Mouse (Mus musculus): Measurements from ENCODE around the gene Tmem110. TPM values are rescaled to one million over a fixed set of nuclear protein-coding genes. Genes with fewer than 3 reads are reported as not detected.

The Tmem110 gene
- polyA plus RNA-seq, 1 experiment from 2014 or later: 24.4 TPM

DNA sequence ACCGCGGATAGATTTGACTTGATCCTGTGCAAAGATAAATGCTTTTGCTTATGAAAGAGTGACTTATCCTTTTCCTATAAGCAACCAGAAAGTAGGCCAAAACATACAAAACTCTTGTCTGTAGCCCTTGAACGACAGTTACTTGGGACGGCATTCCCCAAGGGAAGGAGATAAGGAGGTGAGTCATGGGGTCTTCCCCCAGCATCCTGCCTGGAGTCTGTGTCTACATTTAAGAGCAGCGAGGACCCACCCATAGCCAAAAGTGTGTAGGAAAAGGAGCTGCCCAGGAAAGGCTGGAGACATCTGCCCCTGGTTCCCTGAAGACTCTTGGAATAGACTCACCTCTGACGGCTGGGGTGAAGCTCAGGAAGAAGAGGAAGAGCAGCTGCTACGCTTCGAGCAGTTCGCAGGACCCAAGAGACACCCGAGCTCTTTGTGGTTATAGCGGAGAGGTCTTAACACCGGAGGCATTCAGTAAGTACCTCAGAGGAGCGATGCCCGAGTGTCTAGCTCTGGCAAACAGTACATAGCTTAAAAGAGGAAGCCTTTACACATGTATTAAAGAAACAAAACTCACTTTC lies 12.1 kb downstream of the Tmem110 start:
- 95% methylated on average over 14 of the region's 14 CpGs for WGBS
- no peak overlapping the region for H3K27ac ChIP-seq (replicated peaks)
- H3K27me3 ChIP-seq (ENCODE audit: low read depth, poor library complexity, severe bottlenecking): no peaks in the 10 kb centered on the region
- no peak overlapping the region for H3K4me3 ChIP-seq
- no peaks in the 10 kb centered on the region for H3K9me3 ChIP-seq (replicated peaks)
- H3K36me3 ChIP-seq: peaks cover 35% of the 10 kb centered on the region
- no peaks in the 10 kb centered on the region for H3K4me1 ChIP-seq
- no peak for DNase-seq (ENCODE audit: low spot score)

DNA sequence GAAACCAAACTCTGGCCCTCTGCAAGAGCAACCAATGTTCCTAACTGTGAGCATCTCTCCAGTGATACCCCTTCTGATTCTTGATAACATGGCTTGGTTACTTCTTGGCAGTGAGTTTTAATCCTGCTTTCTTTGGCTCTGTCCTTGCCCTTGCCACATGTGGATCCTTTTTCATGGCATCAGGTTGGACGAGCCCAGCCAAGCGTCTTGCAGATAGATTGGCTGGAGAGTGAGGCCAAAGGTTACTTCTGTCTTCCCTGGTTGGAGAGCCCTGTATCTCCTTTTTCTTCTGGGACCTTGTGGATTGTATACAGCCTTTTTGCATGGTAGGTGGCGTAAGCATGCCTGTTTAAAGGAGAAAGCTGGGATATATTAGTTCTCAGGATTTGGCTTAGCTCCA lies 18.3 kb downstream of the Tmem110 start:
- no peak for DNase-seq (ENCODE audit: low spot score)
- no peaks in the 10 kb centered on the region for H3K9me3 ChIP-seq (replicated peaks)
- 90% methylated on average over 3 of the region's 3 CpGs for WGBS
- peaks cover 17% of the 10 kb centered on the region for H3K36me3 ChIP-seq
- no peak overlapping the region for H3K4me3 ChIP-seq
- H3K27me3 ChIP-seq (ENCODE audit: low read depth, poor library complexity, severe bottlenecking): no peaks in the 10 kb centered on the region
- no peak overlapping the region for H3K27ac ChIP-seq (replicated peaks)
- no peaks in the 10 kb centered on the region for H3K4me1 ChIP-seq

DNA sequence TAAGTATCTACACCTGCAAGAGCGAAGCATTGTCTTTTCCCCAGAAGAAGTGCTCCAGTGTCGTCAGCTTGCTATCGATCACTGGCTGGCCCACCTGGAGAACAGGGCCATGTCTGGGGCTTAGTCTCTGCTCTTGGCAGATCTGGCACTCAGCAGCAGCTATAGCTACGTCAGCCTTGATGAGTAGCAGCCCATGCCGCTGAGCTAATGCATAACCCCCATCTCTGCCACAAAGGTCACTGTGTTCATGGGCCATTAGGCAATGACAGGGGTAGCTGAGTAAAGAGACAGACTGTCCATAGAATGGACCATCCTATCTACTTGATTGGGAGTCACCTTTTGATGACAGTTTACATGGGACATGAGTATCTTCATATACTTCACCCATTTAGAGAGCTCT lies 25.1 kb downstream of the Tmem110 start:
- H3K4me1 ChIP-seq: no peaks in the 10 kb centered on the region

DNA sequence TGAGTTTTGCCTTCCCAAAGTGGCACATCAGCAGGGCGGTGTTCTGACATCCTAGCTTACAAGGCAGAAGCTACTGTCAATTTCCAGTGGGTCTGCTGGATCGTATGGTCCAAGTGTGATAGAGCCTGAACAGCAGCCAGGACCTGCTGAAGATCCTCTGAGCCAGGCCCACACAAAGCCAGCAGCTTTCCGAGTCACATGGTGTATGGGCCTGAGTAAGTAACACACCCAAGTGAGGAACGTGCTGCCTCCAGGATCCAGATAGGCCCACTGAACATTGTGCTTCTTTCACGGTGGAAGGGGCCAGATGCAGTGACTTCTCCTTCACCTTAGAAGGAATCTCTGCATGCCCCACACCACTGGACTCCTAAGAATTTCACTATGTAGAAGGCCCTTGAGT lies 26.9 kb downstream of the Tmem110 start:
- H3K4me1 ChIP-seq: no peaks in the 10 kb centered on the region
- no peak overlapping the region for H3K4me3 ChIP-seq
- no peaks in the 10 kb centered on the region for H3K36me3 ChIP-seq
- 91% methylated on average over 5 of the region's 5 CpGs for WGBS
- H3K27me3 ChIP-seq (ENCODE audit: low read depth, poor library complexity, severe bottlenecking): no peaks in the 10 kb centered on the region
- no peak overlapping the region for H3K27ac ChIP-seq (replicated peaks)
- no peaks in the 10 kb centered on the region for H3K9me3 ChIP-seq (replicated peaks)
- DNase-seq (ENCODE audit: low spot score): no peak

More for the DNA sequence above, 25.1 kb downstream of the Tmem110 start:
- no peak for DNase-seq (ENCODE audit: low spot score)
- Histone ChIP-seq H3K27ac (replicated peaks) (no peak overlapping the region), H3K36me3 (0 out of 2 replicates have a peak, but pooled peaks cover 3% of the 10 kb centered on the region), H3K9me3 (replicated peaks) (no peaks in the 10 kb centered on the region), H3K27me3 (ENCODE audit: low read depth, poor library complexity, severe bottlenecking) (no peaks in the 10 kb centered on the region), H3K4me3 (no peak overlapping the region)
- 95% methylated on average over 5 of the region's 5 CpGs for WGBS

DNA sequence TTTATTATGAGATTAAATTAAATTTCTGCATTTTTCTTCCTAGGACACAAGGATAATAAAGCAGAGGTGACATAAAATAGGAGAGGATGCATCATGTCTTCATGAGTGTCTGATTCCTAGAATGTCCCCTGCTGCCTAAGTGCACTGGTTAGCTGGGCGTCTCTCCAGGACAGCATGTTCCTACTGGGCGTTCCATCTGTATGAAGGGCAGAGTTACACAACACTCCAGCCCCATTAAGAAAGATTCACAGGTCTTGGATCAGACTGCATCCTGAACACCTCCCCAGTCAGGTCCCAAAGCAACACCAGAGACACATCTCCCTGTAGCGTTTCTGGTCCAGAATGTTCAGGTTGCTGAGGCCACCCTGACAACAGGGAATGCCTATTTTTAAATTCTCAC lies 29.9 kb downstream of the Tmem110 start:
- no peak for DNase-seq (ENCODE audit: low spot score)
- WGBS: 94% methylated on average over 3 of the region's 3 CpGs
- Histone ChIP-seq H3K4me1 (no peaks in the 10 kb centered on the region), H3K9me3 (replicated peaks) (no peaks in the 10 kb centered on the region), H3K27me3 (ENCODE audit: low read depth, poor library complexity, severe bottlenecking) (no peaks in the 10 kb centered on the region), H3K27ac (replicated peaks) (no peak overlapping the region), H3K4me3 (no peak overlapping the region), H3K36me3 (no peaks in the 10 kb centered on the region)

DNA sequence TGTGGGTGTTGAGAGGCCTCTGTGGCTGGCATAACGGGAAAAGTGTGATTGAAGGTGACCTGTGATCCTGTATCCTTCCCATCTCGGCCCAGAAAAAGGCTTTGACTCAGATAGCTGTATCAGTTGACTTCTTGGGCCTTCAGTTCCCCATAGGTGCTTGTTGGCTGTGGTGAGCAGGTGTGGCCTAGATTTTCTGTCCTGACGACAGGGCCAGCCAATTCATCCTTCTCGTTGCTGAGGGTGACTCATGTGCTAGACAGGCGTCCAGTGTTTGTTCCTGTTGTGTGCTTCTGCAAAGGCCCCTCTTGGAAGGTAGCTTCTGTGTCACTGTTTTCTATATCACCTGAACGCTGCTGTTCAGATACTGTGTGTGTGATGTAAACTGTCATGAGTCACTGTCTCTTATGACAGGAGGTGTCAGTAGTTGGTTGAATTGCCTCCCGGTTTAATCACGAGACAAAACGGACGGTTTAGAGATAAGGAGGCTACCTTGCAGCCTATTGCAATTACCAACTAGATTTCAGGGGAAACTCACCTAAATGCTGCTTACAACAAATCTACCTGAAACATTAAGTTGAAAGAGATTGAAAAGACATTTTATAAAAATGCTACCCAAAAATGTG lies 31.6 kb downstream of the Tmem110 start:
- Histone ChIP-seq H3K9me3 (replicated peaks) (no peaks in the 10 kb centered on the region), H3K27ac (replicated peaks) (no peak overlapping the region), H3K36me3 (no peaks in the 10 kb centered on the region), H3K4me1 (no peaks in the 10 kb centered on the region), H3K27me3 (ENCODE audit: low read depth, poor library complexity, severe bottlenecking) (no peaks in the 10 kb centered on the region), H3K4me3 (no peak overlapping the region)
- DNase-seq (ENCODE audit: low spot score): no peak
- WGBS: 92% methylated on average over 10 of the region's 10 CpGs

DNA sequence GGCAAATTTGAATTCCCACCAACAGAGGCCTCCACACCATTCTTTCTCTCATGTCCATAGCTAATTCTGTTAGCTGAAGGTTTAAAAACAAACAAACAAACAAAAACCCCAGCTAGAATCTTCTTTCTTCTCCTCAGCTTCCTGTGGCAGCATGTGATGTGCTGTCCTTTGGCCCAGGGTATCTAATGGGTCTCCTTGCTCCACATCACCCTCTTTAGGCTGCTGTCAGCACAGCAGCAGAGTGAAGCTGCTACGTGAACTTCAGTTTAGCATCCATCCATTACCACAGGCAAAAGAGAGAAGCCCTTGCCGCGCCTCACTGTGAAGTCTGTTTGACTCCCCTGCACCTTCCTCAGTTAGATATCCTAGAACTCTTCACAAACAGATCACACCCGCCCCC lies 32.6 kb downstream of the Tmem110 start:
- Histone ChIP-seq H3K9me3 (replicated peaks) (no peaks in the 10 kb centered on the region), H3K4me1 (no peaks in the 10 kb centered on the region), H3K27me3 (ENCODE audit: low read depth, poor library complexity, severe bottlenecking) (no peaks in the 10 kb centered on the region), H3K36me3 (no peaks in the 10 kb centered on the region), H3K4me3 (no peak overlapping the region), H3K27ac (replicated peaks) (no peak overlapping the region)
- WGBS: 83% methylated on average over 4 of the region's 4 CpGs
- DNase-seq (ENCODE audit: low spot score): no peak

DNA sequence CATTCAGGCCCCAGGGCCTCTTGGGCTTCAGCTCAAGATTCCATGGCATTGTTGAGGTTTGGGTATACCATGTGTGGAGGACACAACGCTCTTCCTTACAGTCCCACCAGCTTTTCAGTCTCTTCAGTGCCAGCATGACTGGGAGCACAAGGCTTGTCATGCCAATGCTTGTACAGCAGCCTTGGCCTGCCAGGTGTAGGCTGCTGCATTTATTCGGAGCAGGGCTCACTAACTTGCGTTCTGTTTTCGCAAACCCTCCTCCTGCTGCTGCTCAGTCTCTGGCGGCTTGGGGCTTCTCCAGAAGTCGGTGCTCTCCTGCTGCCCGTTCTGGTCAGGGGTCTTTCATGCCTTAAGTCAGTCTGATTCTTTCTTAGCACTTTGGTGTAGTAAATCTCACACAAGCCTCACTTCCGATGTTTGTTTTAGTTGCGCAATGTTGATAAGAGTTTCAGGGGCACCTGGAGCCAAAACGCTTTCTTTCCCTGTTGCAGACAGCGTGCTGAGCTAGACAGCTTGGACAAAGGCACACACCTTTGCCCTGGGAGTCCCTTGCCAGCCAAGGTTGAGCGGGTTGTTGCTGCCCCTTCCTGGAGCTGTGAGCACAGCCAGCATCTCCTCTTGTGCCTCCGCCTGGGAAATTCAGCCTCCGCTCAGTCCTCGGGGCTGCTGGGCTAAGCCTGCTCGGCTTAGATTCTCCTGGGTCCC lies 36.2 kb downstream of the Tmem110 start:
- no peaks in the 10 kb centered on the region for H3K9me3 ChIP-seq (replicated peaks)
- H3K27ac ChIP-seq (replicated peaks): no peak overlapping the region
- no peaks in the 10 kb centered on the region for H3K27me3 ChIP-seq (ENCODE audit: low read depth, poor library complexity, severe bottlenecking)
- 82% methylated on average over 16 of the region's 16 CpGs for WGBS
- no peaks in the 10 kb centered on the region for H3K4me1 ChIP-seq
- no peak for DNase-seq (ENCODE audit: low spot score)
- no peak overlapping the region for H3K4me3 ChIP-seq
- H3K36me3 ChIP-seq: peaks cover 15% of the 10 kb centered on the region

DNA sequence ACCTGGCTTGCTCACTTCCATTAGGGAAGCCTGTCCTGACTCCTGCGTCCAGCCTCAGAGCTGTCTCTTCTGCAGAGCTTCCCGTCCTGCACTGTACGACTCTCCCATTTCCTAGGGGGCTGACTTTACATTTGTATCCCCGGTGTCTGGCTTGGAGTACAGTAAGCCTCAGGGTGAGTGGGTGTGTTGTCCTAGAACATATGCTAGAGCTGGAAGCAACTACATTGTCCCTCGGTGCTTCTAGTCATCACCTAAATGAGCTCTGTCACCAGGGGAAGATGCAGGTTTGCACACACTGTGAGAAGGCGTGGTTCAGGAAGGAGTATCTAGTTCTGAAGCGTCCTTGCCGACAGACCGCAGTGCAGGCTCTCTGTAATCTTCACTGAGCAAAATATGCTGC lies 37.0 kb downstream of the Tmem110 start:
- Histone ChIP-seq H3K36me3 (peaks cover 16% of the 10 kb centered on the region), H3K27ac (replicated peaks) (no peak overlapping the region), H3K4me3 (no peak overlapping the region), H3K27me3 (ENCODE audit: low read depth, poor library complexity, severe bottlenecking) (no peaks in the 10 kb centered on the region), H3K4me1 (no peaks in the 10 kb centered on the region), H3K9me3 (replicated peaks) (no peaks in the 10 kb centered on the region)
- DNase-seq (ENCODE audit: low spot score): no peak
- 93% methylated on average over 9 of the region's 9 CpGs for WGBS

DNA sequence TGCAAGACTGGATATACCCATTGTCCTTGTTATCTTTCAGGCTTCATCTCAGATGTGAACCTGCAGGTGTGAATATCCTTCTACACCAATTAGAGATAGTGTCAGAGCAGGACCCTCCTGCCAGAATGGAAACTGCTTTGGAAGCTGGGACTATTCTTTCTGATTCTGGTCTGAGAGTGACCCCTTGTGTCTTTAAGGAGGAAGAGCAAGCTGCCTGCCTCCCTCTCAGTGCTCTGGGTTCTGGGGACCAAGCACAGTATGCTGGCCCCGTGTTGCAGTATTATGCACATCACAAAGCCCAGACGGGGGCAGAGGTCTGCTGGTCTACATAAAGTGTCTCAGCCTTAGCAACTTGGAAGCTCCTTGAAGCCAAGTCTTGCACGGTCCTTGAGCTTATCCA lies 39.9 kb downstream of the Tmem110 start:
- Histone ChIP-seq H3K4me1 (no peaks in the 10 kb centered on the region), H3K4me3 (no peak overlapping the region), H3K9me3 (replicated peaks) (no peaks in the 10 kb centered on the region), H3K27ac (replicated peaks) (no peak overlapping the region), H3K36me3 (peaks cover 24% of the 10 kb centered on the region), H3K27me3 (ENCODE audit: low read depth, poor library complexity, severe bottlenecking) (no peaks in the 10 kb centered on the region)
- DNase-seq (ENCODE audit: low spot score): no peak
- WGBS: 68% methylated on average over 3 of the region's 3 CpGs

DNA sequence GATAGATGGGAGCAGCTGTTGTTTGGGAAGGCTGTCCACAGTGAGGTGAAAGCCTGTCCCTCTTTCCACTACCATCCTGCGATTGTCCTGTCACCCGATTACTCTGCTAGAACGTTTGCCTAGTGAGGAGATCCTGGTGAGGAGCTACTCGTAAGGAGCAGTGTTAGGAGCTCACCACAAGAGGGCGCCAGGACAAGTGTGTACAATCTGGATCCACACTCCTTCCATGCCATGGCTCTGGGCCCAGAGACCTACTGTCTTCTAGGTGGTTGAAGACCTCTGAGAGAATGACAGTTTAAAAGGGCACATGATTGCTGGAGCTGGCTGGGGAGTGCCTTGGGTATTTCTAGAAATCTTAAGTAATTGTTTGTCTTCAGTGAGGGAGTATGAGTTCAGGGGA lies 41.7 kb downstream of the Tmem110 start:
- Histone ChIP-seq H3K27me3 (ENCODE audit: low read depth, poor library complexity, severe bottlenecking) (no peaks in the 10 kb centered on the region), H3K9me3 (replicated peaks) (no peaks in the 10 kb centered on the region), H3K36me3 (peaks cover 36% of the 10 kb centered on the region), H3K4me1 (no peaks in the 10 kb centered on the region), H3K4me3 (no peak overlapping the region), H3K27ac (replicated peaks) (no peak overlapping the region)
- peak; percentile 69 for DNase-seq (ENCODE audit: low spot score)
- 42% methylated on average over 5 of the region's 5 CpGs for WGBS

DNA sequence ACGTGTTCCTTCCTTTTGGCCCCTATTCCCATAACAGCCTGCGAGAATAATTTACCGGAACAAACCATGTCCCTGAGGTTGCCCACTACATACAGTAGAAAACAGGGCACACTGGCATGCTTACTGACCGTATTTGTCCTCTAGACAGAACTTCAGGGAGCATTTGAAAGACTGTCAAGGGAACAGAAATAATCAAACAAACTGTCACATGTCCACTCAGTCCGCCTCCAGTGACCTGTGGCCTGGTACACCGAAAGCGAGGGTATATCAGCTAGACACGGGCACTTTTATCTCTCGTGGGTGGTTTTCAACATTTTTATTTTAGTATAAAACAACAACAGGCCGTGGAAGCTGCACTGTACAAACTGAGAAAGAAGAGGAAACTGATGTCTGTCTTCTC lies 43.4 kb downstream of the Tmem110 start:
- Histone ChIP-seq H3K9me3 (replicated peaks) (no peaks in the 10 kb centered on the region), H3K27me3 (ENCODE audit: low read depth, poor library complexity, severe bottlenecking) (no peaks in the 10 kb centered on the region), H3K27ac (replicated peaks) (no peak overlapping the region), H3K4me3 (no peak overlapping the region), H3K4me1 (no peaks in the 10 kb centered on the region), H3K36me3 (peaks cover 52% of the 10 kb centered on the region)
- no peak for DNase-seq (ENCODE audit: low spot score)
- WGBS: 93% methylated on average over 10 of the region's 10 CpGs

DNA sequence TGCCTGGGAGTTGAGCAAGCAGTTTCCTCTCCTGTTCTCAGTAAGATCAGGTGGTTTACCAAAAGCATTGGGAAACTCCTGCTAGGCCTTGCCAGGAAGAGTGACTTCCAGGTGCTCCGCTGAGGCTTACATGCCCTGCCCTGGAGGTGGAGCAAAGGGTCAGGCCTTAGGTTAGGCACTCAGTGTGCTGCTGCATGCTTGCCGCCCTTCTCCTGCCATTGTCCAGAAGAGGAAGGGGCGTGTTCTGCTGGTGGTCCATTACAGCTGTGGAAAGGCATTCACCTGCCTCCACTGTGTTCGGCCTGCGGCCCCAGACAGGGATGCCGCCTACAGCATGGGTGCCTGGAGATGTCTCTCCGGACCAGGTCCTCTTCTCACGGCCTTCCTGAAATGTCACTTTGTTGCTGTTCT lies 44.0 kb downstream of the Tmem110 start:
- Histone ChIP-seq H3K36me3 (peaks cover 58% of the 10 kb centered on the region), H3K27ac (replicated peaks) (no peak overlapping the region), H3K4me3 (no peak overlapping the region), H3K9me3 (replicated peaks) (no peaks in the 10 kb centered on the region), H3K4me1 (no peaks in the 10 kb centered on the region), H3K27me3 (ENCODE audit: low read depth, poor library complexity, severe bottlenecking) (no peaks in the 10 kb centered on the region)
- WGBS: 84% methylated on average over 8 of the region's 8 CpGs
- DNase-seq (ENCODE audit: low spot score): no peak

Measured in midbrain, embryonic 10.5 days (tissue).